Mouse (Mus musculus) natural killer cell, adult 2 months (primary cell): ENCODE results near the gene Vil1.

ENCODE experiments used
- DNase-seq, 2 experiments: peaks; one replicate each; pipeline ENCODE4 v3.0.0; 2022; ENCODE audit warnings: low spot score in 2 of 2

The Vil1 gene

GRCm38 (mm10) chr1:74408589-74409504 is at the start of gene Vil1:
Gene Vil1 (plus strand): TSS chr1:74409376.
- DNase-seq: no peak

DNA sequence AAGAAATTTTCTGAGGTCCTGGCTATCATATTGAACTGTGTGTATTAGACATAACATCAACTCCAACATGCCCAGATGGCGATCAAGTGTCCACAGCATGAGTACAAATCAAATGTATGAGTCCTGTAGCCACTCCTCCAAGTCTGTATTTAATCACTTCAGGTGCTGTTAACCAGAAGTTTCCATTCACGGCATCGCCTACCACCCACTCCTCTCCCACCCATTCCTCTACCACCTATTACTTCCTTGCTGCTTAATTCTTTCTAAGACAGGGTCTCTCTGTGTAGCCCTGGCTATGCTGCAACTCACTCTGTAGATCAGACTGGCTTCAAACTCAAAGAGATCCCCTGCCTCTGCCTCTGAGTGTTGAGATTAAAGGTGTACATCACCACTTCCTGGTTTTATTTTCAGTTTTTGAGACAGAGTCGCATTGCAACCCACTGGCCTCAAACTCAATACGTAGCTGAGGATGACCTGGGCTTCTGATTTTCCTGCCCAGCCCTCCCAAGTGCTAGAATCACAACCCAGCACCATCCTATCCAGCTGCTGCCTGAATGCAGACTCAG is 49.1 kb upstream of the Vil1 start:
- no peak for DNase-seq

GRCm38 (mm10) chr1:74361812-74362211 is 47.4 kb upstream of the Vil1 start, which contains the start of gene Catip:
Gene Catip (plus strand): TSS chr1:74362108.
- DNase-seq: peak; percentile 35 to 45

DNA sequence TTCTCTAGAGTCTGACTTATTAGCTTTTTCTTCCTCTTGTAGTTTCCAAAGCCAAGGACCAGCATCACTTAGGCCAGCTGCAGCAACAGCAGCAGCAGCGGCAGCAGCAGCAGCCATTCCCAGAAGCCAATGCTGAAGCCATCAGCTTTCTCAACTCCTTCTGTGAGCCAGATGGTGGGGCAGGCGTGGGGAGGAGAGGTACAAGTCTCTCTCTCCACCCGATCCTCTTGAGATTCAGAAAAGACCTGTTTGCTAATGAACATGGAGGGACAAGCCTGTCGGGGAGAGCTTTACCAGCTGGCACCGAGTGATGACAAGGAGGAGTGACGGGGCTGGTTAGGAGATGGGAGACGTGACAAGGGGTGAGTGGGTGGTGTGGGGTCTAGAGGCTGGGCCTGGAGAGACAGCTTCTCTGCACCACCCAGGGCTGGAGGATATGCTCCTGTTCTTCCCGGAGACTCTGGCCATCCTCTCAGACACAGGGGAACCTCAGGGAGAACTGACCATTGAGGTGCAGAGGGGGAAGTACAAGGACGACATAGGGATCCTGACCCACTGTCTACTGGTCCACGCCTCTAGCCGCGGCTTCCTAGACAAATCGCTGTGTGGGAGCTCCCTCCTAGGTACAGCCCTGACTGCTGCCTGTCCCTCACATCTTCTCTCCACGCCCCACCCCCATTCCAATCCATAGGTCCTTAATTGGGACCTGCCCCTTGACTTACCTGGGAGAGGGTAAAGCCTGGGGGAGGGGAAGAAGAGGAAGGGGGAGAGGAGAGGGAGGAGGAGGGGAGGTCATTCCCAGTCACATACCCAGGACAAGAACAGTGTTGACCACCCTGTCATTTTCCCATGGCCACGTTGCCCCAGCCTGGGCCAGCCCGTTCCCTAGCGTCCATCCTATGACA is 46.6 kb upstream of the Vil1 start:
- DNase-seq: no peak

DNA sequence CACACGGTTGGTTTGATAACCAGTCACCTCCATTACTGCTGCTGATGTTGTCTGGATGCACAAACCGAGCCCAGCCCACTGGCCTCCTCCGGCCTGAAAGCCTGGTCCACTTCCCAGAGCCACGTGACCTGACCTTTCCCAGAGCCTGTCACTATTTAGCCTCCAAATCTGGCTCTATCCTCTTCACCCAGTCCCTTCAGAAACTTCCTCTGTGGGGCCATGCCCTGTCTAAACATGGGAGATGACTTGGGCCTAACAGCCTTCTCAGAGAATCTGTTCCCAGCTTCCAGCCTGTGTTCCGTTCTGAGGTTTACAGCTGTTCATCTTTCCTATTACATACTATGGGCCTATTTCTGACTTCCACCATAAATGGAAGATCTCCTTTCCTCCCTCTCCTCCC is 45.7 kb upstream of the Vil1 start:
- no peak for DNase-seq

- DNase-seq: no peak
These were observed 44.9 kb upstream of the Vil1 start for GRCm38 (mm10) chr1:74364270-74364669.

GRCm38 (mm10) chr1:74367886-74368645 is 41.1 kb upstream of the Vil1 start:
- peak in 1 of 2 experiments; percentile 28 for DNase-seq

DNA sequence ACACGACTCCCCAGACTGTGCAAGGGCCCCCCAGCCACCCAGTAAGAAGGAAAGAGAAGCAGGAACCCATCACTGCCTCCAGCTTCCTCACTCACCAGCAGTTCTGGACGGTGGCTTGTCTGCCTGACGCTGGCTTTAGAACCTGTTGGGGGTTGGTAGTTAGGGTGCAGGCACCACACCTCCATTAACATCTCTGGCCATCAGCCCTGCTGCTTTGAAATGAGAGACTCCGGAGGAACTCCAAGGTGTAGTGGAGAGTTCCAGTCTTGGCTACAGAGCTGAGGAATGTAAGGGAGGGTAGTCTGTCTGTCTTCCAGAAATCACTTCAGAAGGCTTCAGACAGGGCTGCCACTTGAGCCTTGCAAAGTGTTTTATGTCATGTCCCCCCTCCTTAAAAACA is 39.1 kb upstream of the Vil1 start:
- DNase-seq: no peak

DNA sequence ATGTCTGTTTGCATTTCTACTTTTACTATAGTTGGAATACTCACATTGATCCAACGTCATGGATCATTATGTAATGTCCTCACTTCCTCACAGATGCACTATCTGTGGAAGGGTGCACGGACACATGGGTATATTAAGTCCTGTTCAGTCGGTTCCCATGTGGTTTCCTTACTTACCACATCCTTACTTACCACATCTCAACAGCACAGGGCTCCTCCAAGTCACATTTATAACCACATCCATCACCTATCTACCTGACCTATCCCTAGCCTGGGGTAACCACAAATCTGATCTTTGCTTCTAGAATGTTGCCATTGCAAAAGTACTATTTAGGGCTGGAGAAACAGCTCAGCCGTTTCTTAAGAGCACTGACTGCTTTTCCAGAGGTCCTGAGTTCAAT is 35.8 kb upstream of the Vil1 start:
- no peak for DNase-seq

DNA sequence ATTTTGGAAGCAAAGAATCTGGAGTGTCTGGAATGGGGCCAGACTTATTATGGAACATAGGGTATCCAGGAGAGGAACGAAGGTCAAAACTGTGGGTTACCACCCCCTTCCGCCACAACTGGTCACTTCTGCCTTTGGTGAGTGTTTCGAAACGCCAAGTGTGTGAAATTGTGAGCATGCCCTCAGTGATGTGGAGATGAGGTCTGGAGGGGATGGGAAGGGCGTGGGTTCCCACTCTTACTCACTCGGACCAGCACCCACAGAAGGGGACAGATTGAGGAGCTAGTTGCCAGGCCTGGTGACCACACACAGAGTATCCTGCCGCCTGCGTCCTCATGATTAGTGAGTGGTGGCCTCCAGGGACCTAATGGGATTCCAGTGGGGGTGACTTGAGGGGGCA is 34.2 kb upstream of the Vil1 start, which contains the start of gene Slc11a1:
Gene Slc11a1 (plus strand): TSS at position 216 of the 400 bp plus-strand sequence.
- no peak for DNase-seq

DNA sequence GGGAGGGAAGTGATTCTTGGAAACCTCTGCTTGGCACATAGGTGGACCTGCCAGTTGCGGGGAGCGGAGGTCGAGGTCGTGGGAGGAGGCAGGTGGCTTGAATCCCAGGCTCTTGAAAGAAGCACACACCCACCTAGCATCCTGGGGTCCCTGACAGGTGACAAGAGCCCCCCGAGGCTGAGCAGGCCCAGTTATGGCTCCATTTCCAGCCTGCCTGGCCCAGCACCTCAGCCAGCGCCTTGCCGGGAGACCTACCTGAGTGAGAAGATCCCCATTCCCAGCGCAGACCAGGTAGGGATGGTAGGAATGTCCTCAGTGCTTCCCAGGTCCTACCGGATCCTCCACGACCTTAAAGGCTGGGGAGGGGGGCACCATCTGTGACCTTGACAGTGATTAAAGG is 33.6 kb upstream of the Vil1 start:
- no peak for DNase-seq

DNA sequence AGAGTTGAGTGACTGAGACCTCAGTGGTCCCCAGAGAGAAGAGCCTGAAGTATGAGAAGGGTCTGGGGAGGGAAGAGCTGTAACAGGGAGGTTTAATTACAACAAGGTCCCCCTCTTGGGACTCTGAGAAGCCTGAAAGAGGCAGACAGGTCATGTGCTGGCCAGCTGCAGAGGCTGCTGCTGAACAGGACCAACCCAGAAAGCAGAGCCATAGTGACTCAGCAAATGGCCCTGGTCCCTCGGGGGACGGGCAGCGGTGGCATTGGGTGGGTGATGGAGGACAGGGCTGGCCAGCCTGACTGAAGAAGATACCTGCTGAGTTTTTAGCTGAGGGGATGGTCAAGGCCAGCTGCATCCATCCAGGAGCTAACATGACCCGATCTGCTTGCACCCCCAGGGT is 32.8 kb upstream of the Vil1 start:
- no peak for DNase-seq

DNA sequence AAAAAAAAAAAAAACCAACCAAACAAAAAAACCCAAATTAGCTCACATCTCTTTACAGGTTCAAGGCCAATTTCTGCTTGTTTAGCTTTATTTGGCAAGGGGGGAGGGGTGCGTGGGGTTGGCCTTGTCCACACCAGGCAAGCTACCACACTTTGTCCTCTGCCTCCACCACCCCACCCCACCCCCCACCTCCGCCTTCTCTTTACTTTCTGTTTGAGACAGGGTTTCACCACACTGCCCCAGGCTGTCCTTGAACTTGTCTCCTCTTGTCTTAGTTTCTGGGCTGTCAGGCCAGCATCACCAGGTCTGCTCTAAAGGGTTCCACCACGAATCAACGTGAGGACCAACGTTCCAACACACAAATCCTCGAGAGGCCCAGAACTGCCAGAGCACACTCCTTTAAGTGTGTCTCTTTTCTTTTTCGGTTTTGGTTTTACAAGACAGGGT is 30.1 kb upstream of the Vil1 start:
- DNase-seq: no peak

DNA sequence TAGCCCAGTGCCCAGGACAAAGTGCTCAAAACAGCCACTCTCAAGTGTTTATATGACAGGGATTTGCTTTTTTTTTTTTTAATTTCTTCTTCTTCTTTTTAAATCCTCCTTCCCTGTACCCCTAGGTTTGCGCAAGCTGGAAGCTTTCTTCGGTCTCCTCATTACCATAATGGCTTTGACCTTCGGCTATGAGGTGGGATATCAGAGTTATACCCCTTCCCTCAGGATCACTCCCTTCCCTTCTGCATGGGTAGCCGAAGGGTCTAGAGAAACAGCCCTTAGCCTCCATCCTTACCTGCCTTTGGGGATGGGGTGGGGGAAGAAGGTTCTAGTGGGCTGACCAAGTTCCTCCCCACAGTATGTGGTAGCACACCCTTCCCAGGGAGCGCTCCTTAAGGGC is 28.7 kb upstream of the Vil1 start:
- DNase-seq: no peak

DNA sequence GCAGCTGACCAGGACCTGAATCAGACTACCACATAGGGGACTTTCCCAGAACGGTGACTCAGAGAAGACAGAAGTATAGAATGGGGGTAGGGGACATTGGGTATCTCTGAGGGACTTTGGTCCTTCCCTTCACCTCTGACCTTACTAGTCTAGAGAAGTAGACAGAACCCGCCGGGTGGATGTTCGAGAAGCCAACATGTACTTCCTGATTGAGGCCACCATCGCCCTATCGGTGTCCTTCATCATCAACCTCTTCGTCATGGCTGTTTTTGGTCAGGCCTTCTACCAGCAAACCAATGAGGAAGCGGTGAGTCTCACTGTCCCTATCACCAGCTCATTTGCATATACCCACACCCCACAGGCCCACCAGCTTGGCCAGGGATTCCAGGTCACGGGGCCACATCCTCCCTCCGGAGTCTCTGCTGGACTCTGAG is 27.6 kb upstream of the Vil1 start:
- DNase-seq: peak; percentile 34 to 58

DNA sequence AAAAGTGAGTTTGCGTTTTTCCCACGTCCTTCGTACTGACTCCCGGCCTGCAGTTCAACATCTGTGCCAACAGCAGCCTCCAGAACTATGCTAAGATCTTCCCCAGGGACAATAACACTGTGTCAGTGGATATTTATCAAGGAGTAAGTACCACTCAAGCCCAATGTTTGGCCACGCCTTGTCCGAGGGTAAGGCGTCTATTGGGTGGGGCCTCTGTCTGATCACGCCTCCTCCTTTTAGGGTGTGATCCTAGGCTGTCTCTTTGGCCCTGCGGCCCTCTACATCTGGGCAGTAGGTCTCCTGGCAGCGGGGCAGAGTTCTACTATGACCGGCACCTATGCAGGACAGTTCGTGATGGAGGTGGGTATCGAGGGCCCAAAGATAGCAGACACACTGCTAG is 25.8 kb upstream of the Vil1 start:
- no peak for DNase-seq

- DNase-seq: no peak
These were observed 24.7 kb upstream of the Vil1 start for GRCm38 (mm10) chr1:74384525-74384924.

DNA sequence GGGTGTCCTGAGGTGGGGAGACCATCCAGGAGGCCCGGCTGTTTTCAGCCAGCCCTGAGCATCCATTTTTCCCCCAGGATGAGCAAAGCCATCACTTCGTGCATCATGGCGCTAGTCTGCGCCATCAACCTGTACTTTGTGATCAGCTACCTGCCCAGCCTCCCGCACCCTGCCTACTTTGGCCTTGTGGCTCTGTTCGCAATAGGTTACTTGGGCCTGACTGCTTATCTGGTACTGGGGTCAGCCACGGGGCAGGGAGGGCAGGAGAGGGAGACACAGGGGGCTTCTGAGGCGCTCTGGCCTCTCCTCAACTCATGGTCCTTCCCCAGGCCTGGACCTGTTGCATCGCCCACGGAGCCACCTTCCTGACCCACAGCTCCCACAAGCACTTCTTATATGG is 24.1 kb upstream of the Vil1 start:
- DNase-seq: no peak

- no peak for DNase-seq
These were observed 23.6 kb upstream of the Vil1 start for GRCm38 (mm10) chr1:74385531-74385930.

DNA sequence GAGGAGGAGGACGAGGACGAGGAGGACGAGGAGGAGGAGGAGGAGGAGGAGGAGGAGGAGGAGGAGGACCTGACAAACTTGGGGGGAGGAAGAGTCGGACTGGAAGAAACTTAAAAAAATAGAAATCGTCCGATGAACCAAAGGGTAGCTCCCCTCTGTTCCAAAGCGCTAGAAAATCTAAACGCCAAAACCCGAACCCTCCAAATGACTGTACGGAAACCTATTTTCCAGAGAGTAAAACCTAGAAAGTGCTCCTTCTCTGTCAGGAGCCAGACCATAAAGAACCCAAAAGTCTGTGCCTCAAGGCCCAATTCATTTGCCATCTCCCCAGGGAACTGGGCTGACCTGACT is 22.8 kb upstream of the Vil1 start:
- no peak for DNase-seq

DNA sequence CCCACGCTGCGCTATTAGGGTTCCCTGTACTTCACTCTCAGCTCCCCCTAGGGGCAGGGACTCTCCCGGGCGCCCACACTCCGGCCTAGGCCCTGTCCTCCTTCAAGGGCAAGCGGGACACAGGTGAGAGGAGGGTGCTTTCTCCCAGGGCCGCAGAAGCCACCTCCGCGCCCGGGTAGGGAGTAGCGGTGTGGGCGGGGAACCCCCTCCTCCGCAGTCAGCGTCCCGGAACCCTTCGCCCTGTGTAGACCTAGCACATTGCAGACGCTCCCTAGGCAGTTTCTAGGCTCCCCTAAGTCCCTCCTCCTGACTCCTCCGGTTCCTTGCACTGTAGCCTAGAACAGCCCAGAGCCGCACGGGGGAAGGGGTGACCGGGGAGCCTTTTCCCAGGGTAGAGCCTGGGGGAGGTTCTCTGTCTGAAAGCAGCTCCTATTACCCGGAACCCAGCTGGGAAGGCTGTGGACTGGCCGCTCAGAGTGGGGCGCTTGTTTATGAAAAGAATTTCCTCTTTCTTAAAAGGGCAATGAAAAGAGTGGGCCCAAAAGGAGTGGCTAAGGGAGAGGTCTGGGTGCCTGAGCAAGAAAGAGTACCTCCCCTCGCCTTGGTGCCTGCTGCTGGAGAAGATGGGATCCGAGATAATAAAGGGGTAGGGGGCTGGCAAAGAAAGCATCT is 22.3 kb upstream of the Vil1 start:
- DNase-seq: peak; percentile 96
